Mouse (Mus musculus) urinary bladder, adult 18-20 months (tissue): ENCODE data around the gene Gm13694.

Experiments
- DNase-seq, 2 experiments: peaks; one replicate each; pipeline ENCODE4 v3.0.0; 2022; ENCODE audit warnings: low spot score in 2 of 2, mixed read lengths in 2 of 2

Gene Gm13694

GRCm38 (mm10) chr2:84025217-84025616 lies 46.5 kb downstream of the Gm13694 start:
- peak in 1 of 2 experiments; percentile 25 for DNase-seq
